Mouse (Mus musculus): ENCODE measurements around the gene Irx3.

The Irx3 gene

DNA sequence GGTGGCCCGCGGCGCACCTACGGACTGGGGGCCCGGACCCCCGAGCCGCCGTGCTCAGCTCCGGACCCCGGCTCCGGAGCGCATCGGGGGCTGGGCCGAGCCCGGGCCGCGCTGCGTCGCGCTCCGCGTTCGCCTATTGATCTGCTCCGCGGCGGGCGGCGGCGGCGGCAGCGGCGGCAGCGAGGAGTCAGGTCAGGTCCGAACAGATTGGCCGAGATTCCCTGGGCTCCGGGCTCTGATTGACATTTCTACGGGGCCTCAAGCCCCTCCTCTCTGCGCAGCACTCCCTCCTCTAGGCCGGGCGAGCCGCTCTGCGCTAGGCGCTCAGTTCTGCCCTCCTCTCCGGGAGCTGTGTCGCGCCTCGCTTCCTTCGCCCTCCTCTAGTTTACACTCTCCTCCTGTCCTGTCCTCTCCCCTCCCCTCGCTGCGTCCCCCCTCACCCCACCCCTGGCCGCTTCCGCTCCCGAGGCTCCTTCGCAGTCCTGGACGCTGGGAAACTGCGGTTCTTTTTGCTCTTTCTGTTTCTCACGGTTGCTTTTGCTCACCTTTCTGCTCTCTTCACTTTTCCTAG is 541 bp downstream of the Irx3 start:
- DNase-seq, result peak; percentile 86 to 89

- DNase-seq, result peak in 1 of 2 experiments; percentile 52
Observed at GRCm38 (mm10) chr8:91800523-91801240, 1.2 kb downstream of the Irx3 start.

DNA sequence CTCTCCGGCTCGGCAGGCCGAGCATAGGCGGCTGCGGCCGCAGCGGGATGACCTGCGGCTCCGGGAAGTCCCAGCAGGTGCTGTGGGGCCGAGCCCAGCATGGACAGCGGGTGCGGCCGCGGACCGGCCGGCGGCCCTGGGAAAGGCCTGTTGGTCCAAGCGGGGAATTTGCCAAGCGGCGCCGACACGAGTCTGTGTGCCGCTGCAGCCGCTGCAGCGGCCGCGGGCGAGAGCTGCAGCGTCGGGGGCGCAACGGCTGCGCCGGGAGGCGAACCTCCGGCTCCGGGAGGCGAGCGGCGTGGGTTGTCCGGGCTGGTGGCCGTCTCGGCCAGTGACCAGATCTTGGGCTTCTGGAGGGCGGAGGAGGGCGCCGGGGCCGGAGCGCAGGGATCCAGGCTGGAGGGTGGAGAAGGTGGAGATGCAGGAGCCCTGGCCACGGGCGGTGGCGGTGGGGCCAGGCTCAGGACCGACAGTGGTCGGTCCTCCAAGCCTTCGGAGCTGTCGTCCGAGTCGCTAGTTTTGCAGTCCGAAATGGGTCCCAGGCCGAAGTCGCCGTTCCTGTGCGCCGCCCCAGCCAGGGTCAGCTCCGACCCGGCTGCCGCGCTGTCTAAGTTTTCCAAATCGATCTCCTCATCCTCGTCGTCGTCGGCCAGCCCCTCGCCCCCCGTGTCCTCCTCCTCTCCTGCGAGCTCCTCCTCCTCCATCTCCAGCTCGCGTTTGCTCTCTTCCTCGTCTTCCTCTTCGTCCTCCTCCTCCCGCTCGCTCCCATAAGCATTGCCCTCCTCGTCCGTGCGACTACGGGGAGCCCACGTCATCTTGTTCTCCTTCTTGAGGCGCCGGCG is 2.0 kb downstream of the Irx3 start:
- DNase-seq, result peak in 1 of 2 experiments; percentile 53

GRCm38 (mm10) chr8:91799016-91799581 is 2.8 kb downstream of the Irx3 start:
- peak in 1 of 2 experiments; percentile 32 for DNase-seq

GRCm38 (mm10) chr8:91797626-91798271 is 4.1 kb downstream of the Irx3 start:
- peak; percentile 56 to 84 for DNase-seq

DNA sequence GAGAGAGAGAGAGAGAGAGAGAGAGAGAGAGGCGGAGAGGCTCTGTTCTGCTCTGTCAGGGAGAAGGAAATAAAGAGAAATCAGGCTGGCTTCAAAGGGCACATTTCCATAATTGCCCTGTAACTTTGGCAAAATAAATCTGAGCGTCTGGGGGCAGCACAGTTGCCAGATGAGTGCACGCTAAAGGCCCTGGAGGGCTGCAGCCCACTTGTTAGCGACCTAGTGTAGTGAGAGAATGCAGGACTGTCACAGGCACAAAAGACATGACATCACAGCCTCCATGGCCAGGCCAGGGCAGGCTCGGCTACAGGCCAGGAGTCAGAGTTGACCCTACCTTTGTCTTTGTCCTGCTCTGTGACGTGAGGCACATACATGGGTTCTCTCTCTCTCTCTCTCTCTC is 8.0 kb downstream of the Irx3 start:
- peak in 1 of 2 experiments; percentile 16 for DNase-seq

GRCm38 (mm10) chr8:91787194-91787895 is 14.5 kb downstream of the Irx3 start:
- DNase-seq, result no peak

GRCm38 (mm10) chr8:91782940-91783339 is 18.9 kb downstream of the Irx3 start:
- no peak for DNase-seq

- DNase-seq, result peak; percentile 9 to 41
Observed at GRCm38 (mm10) chr8:91782201-91782600, 19.7 kb downstream of the Irx3 start.

GRCm38 (mm10) chr8:91780648-91781047 is 21.2 kb downstream of the Irx3 start:
- peak in 1 of 2 experiments; percentile 14 for DNase-seq

GRCm38 (mm10) chr8:91768857-91769256 is 33.0 kb downstream of the Irx3 start:
- no peak for DNase-seq

- no peak for DNase-seq
Observed at GRCm38 (mm10) chr8:91765411-91766034, 36.3 kb downstream of the Irx3 start.

DNA sequence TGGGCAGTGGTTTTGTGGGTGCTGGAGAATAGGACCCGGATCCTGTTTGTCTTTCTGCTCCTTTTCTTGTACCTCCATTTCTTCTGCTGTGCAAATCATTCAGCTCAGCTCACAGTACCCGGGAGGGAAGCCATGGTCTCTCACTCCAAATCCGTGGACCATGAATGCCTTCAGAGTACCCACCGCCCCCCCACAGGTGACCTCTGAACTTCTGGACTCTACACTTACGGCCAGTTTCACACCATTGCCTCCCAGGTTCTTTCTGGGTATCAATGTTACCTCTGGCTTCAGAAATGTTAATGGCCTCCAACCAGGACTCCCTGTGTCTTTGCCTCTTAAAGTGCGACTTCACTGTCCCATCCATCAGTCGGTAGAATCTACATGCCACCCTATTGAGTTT is 46.3 kb downstream of the Irx3 start:
- peak; percentile 76 to 83 for DNase-seq

DNA sequence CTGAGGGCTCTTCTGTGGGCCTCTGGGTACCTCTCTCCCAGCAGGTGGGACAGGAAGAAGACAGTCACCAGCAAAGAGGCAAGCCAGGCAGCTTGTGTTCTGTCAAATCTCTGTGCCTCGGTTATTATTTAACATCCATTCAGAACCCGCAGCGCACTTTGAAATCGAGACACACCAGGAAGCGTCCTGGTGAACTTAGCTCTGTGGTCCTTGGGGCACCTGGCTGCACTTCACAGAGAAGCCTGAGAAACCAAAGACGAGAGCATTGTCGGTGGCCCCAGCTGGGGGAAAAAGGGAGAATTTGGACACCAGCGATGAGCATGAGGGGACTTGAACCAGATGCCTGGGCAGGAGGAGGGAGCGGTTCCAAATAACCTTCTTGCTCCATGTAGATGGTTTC is 46.8 kb downstream of the Irx3 start:
- DNase-seq, result peak; percentile 74 to 82

GRCm38 (mm10) chr8:91750794-91751125 is 51.1 kb downstream of the Irx3 start:
- DNase-seq, result no peak

DNA sequence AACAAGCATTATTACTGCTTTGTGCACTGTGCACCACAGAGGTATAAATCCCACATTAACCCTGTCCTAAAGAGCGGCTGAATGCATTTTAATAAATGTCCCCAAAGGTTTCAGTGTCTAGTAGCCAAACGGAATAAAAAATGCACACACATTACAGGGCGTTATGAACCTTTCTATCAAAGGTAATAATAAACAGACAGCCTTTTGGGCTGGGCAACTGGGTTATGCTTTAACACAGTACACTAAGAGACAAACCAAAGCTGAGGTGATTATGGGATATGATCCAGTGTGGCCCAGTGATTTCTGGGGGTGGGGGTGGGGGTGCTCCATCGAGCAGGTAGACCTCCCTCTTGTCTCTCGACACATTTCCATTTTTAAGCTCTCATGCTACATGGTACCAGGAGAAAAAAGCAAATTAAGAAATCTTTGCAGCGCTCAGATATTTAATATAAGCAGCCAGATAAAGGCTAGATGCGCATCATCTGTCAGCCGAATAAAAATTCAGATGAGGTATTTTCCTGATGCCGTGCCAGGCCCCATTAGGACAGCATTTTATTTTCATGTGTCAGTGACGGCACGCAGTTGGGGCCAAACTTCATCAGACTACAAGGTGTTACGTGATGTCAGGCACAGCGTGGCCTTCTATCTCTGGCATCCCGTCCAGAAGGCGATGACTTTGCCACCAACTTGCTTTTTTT is 51.6 kb downstream of the Irx3 start:
- DNase-seq, result peak; percentile 16 to 49

- DNase-seq, result no peak
Observed at GRCm38 (mm10) chr8:91749412-91749811, 52.5 kb downstream of the Irx3 start.

Measured in kidney, postnatal 36 days (tissue).